Mouse (Mus musculus): ENCODE measurements around the gene Dip2c.

The Dip2c gene

GRCm38 (mm10) chr13:9504118-9504856, 228.0 kb downstream of the Dip2c start:
- no peak for DNase-seq (ENCODE audit: low read depth, low spot score)

- DNase-seq (ENCODE audit: low read depth, low spot score) = no peak
Observed at GRCm38 (mm10) chr13:9538556-9538955, 262.2 kb downstream of the Dip2c start.

GRCm38 (mm10) chr13:9547698-9548344, 271.5 kb downstream of the Dip2c start:
- peak; percentile 62 for DNase-seq (ENCODE audit: low read depth, low spot score)

GRCm38 (mm10) chr13:9562099-9562498, 285.8 kb downstream of the Dip2c start:
- no peak for DNase-seq (ENCODE audit: low read depth, low spot score)

- DNase-seq (ENCODE audit: low read depth, low spot score) = peak; percentile 81
Observed at GRCm38 (mm10) chr13:9562921-9563320, 286.6 kb downstream of the Dip2c start.

- DNase-seq (ENCODE audit: low read depth, low spot score) = no peak
Observed at GRCm38 (mm10) chr13:9568852-9569251, 292.5 kb downstream of the Dip2c start.

- no peak for DNase-seq (ENCODE audit: low read depth, low spot score)
Observed at GRCm38 (mm10) chr13:9576686-9577085, 300.4 kb downstream of the Dip2c start.

GRCm38 (mm10) chr13:9578456-9578855, 302.1 kb downstream of the Dip2c start:
- no peak for DNase-seq (ENCODE audit: low read depth, low spot score)

GRCm38 (mm10) chr13:9581821-9582220, 305.5 kb downstream of the Dip2c start:
- DNase-seq (ENCODE audit: low read depth, low spot score) = no peak

GRCm38 (mm10) chr13:9583579-9583978, 307.3 kb downstream of the Dip2c start:
- DNase-seq (ENCODE audit: low read depth, low spot score) = no peak

GRCm38 (mm10) chr13:9599334-9600096, 323.2 kb downstream of the Dip2c start:
- no peak for DNase-seq (ENCODE audit: low read depth, low spot score)

- peak; percentile 67 for DNase-seq (ENCODE audit: low read depth, low spot score)
Observed at GRCm38 (mm10) chr13:9601350-9601749, 325.0 kb downstream of the Dip2c start.

GRCm38 (mm10) chr13:9611229-9611628, 334.9 kb downstream of the Dip2c start:
- no peak for DNase-seq (ENCODE audit: low read depth, low spot score)

- DNase-seq (ENCODE audit: low read depth, low spot score) = peak; percentile 34
Observed at GRCm38 (mm10) chr13:9632684-9633083, 356.4 kb downstream of the Dip2c start.

GRCm38 (mm10) chr13:9635951-9636350, 359.6 kb downstream of the Dip2c start:
- DNase-seq (ENCODE audit: low read depth, low spot score) = no peak

- DNase-seq (ENCODE audit: low read depth, low spot score) = peak; percentile 64
Observed at GRCm38 (mm10) chr13:9636505-9636904, 360.2 kb downstream of the Dip2c start.

- no peak for DNase-seq (ENCODE audit: low read depth, low spot score)
Observed at GRCm38 (mm10) chr13:9637949-9638348, 361.6 kb downstream of the Dip2c start.

- DNase-seq (ENCODE audit: low read depth, low spot score) = no peak
Observed at GRCm38 (mm10) chr13:9648716-9649115, 372.4 kb downstream of the Dip2c start.

GRCm38 (mm10) chr13:9649894-9650293, 373.6 kb downstream of the Dip2c start:
- DNase-seq (ENCODE audit: low read depth, low spot score) = no peak

GRCm38 (mm10) chr13:9650580-9650979, 374.3 kb downstream of the Dip2c start:
- no peak for DNase-seq (ENCODE audit: low read depth, low spot score)

- DNase-seq (ENCODE audit: low read depth, low spot score) = no peak
Observed at GRCm38 (mm10) chr13:9653018-9653417, 376.7 kb downstream of the Dip2c start.

GRCm38 (mm10) chr13:9656613-9657012, 380.3 kb downstream of the Dip2c start:
- DNase-seq (ENCODE audit: low read depth, low spot score) = no peak
